Mouse (Mus musculus): ENCODE measurements around the gene Fam169b. TPM values are rescaled to one million over a fixed set of nuclear protein-coding genes. Genes with fewer than 3 reads are reported as not detected.

Gene Fam169b
- polyA plus RNA-seq, 1 experiment, result 114 TPM

DNA sequence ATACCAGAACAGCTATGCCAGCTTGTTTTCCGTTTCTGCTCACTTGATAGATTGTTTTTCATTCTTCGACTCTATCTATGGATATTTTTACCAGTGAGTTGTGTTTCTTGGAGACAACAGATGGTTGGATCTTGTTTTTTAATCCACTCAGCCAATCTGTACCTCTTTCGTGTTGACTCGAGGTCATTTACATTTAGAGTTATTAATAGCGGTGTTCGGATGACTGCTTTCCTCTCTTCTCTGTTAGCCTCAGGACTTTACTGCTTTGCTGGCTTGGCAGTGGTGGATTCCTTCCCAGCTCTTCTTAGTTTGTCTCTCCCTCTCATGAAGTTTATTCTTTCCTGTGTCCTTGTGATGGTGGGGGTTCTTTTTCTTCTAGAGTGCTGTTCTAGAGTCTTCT lies 59.2 kb downstream of the Fam169b start:
- H3K4me1 ChIP-seq (replicated peaks; ENCODE audit: control insufficient read depth, insufficient read depth, low read length), result peaks cover 14% of the 10 kb centered on the region
- TF ChIP-seq CTCF (IDR thresholded peaks at IDR 0.05; ENCODE audit: borderline replicate concordance, control insufficient read depth, extremely low read depth, insufficient read depth, low read length, poor library complexity) (no peak), POLR2A (IDR thresholded peaks at IDR 0.05; ENCODE audit: control insufficient read depth, extremely low read depth, insufficient read depth, low read length, poor library complexity) (no peak)
- peaks cover 43% of the 10 kb centered on the region for H3K36me3 ChIP-seq (ENCODE audit: control insufficient read depth, insufficient read depth, low read length)
- H3K27me3 ChIP-seq (ENCODE audit: control insufficient read depth, insufficient read depth, low read length), result no peaks in the 10 kb centered on the region
- no peak overlapping the region for H3K27ac ChIP-seq (ENCODE audit: control insufficient read depth, insufficient read depth, low read length)
- no peak for DNase-seq
- H3K4me3 ChIP-seq (ENCODE audit: control insufficient read depth, insufficient read depth, low read length), result no peak overlapping the region
- WGBS, result 95% methylated on average over 6 of the region's 6 CpGs

DNA sequence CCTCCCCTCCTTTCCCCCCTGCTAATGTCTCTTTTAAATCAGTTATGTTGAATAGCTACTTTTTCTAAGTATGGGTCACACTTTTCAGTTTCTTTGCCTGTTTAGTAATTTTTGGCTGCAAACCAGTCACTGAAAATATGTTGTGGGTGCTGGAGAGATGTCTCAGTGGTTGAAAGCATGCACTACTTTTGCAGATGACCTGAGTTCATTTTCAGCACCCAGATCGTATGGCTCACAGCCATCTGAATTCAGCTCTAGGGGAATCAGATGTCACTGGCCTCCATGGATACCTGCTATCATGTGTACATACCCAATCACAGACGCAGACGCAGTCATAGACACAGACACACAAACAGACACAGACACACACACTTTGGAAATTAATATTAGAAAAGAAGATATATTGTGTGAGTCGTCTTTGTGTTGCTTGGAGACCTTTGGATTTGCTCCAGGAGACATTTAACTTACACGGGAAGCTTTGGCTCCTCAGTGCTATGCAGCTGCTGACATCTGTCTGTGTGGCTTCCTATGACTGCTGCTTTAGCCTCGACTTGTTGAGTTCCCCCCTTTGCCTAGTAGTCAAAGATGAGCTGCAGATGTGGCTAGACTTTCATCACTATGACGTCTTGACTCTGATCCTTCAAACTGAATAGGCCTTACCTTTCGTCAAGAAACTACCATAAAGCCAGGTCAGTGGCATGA lies 63.6 kb downstream of the Fam169b start:
- DNase-seq, result no peak
- 85% methylated on average over 8 of the region's 8 CpGs for WGBS
- Histone ChIP-seq H3K4me3 (ENCODE audit: control insufficient read depth, insufficient read depth, low read length) (no peak overlapping the region), H3K27ac (ENCODE audit: control insufficient read depth, insufficient read depth, low read length) (no peak overlapping the region), H3K36me3 (ENCODE audit: control insufficient read depth, insufficient read depth, low read length) (peaks cover 45% of the 10 kb centered on the region), H3K4me1 (replicated peaks; ENCODE audit: control insufficient read depth, insufficient read depth, low read length) (no peaks in the 10 kb centered on the region), H3K27me3 (ENCODE audit: control insufficient read depth, insufficient read depth, low read length) (no peaks in the 10 kb centered on the region)
- no peak for TF ChIP-seq CTCF (IDR thresholded peaks at IDR 0.05; ENCODE audit: borderline replicate concordance, control insufficient read depth, extremely low read depth, insufficient read depth, low read length, poor library complexity)
- no peak for TF ChIP-seq POLR2A (IDR thresholded peaks at IDR 0.05; ENCODE audit: control insufficient read depth, extremely low read depth, insufficient read depth, low read length, poor library complexity)

DNA sequence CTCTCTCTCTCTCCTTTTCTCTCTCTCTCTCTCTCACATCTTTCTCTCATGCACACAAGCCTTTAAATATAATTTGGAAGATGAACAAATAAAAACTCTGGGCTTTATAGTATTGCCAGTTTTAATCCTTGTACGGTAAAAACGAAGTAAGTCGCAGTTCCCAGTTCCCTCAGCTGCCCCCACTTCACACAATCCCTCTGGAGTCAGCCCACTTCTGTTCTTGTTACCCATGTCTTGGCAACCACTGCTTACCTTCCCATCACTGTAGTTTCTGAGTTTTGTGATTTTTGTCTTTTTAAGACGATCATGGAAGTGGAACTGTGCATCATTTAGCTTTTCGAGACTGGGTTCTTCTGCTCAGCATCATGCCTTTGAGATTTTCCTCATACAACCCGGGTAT lies 65.0 kb downstream of the Fam169b start:
- no peak for TF ChIP-seq POLR2A (IDR thresholded peaks at IDR 0.05; ENCODE audit: control insufficient read depth, extremely low read depth, insufficient read depth, low read length, poor library complexity)
- TF ChIP-seq CTCF (IDR thresholded peaks at IDR 0.05; ENCODE audit: borderline replicate concordance, control insufficient read depth, extremely low read depth, insufficient read depth, low read length, poor library complexity), result no peak
- Histone ChIP-seq H3K27ac (ENCODE audit: control insufficient read depth, insufficient read depth, low read length) (no peak overlapping the region), H3K36me3 (ENCODE audit: control insufficient read depth, insufficient read depth, low read length) (peaks cover 53% of the 10 kb centered on the region), H3K4me3 (ENCODE audit: control insufficient read depth, insufficient read depth, low read length) (no peak overlapping the region), H3K4me1 (replicated peaks; ENCODE audit: control insufficient read depth, insufficient read depth, low read length) (no peaks in the 10 kb centered on the region), H3K27me3 (ENCODE audit: control insufficient read depth, insufficient read depth, low read length) (no peaks in the 10 kb centered on the region)
- no peak for DNase-seq
- WGBS, result 96% methylated on average over 6 of the region's 6 CpGs

DNA sequence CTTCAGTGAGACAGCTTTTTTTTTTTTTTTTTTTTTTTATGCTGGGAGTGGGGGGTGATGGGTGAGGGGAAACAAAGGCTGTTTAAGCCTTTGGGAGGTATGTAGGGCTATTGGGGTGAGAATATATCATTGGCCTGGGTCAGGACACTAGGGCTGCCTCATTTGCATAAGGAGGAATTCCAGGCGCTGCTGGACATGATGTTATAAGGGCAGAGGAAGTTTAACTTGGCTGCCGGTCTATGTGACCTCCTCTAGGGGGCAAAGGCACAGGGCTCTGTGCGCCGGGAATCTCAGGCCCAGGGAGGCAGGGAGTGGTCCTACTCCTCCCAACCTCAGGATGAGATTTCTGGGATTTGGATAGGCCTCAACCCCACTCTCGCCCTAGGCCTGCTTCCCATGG lies 70.9 kb downstream of the Fam169b start:
- H3K27ac ChIP-seq (ENCODE audit: control insufficient read depth, insufficient read depth, low read length), result no peak overlapping the region
- no peak for DNase-seq
- no peak overlapping the region for H3K4me3 ChIP-seq (ENCODE audit: control insufficient read depth, insufficient read depth, low read length)
- TF ChIP-seq CTCF (IDR thresholded peaks at IDR 0.05; ENCODE audit: borderline replicate concordance, control insufficient read depth, extremely low read depth, insufficient read depth, low read length, poor library complexity) (no peak), POLR2A (IDR thresholded peaks at IDR 0.05; ENCODE audit: control insufficient read depth, extremely low read depth, insufficient read depth, low read length, poor library complexity) (no peak)
- 92% methylated on average over 5 of the region's 5 CpGs for whole genome bisulfite sequencing
- no peaks in the 10 kb centered on the region for H3K4me1 ChIP-seq (replicated peaks; ENCODE audit: control insufficient read depth, insufficient read depth, low read length)
- H3K36me3 ChIP-seq (ENCODE audit: control insufficient read depth, insufficient read depth, low read length), result peaks cover 20% of the 10 kb centered on the region
- no peaks in the 10 kb centered on the region for H3K27me3 ChIP-seq (ENCODE audit: control insufficient read depth, insufficient read depth, low read length)

DNA sequence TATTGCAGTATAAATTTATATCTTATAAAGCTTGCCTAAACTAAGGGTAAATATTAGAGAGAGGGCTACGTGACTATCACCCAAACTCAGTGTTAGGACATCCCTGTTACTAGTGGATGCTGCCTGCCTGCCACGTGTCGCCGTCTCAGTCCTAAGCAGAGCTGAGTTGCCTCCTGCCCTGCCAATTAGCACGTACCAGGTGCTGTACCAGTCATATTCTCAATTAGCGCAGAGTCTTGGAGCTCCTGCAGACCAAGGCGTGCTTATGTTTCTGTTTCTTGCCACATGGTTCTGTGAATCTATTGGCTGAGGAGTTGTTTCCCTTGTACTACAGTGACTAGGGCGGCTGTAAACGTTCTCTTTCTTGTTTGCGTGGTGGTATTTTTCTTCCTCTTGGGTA lies 72.3 kb downstream of the Fam169b start:
- Histone ChIP-seq H3K27me3 (ENCODE audit: control insufficient read depth, insufficient read depth, low read length) (no peaks in the 10 kb centered on the region), H3K4me3 (ENCODE audit: control insufficient read depth, insufficient read depth, low read length) (no peak overlapping the region), H3K4me1 (replicated peaks; ENCODE audit: control insufficient read depth, insufficient read depth, low read length) (peaks cover 7% of the 10 kb centered on the region), H3K27ac (ENCODE audit: control insufficient read depth, insufficient read depth, low read length) (no peak overlapping the region), H3K36me3 (ENCODE audit: control insufficient read depth, insufficient read depth, low read length) (peaks cover 23% of the 10 kb centered on the region)
- no peak for TF ChIP-seq POLR2A (IDR thresholded peaks at IDR 0.05; ENCODE audit: control insufficient read depth, extremely low read depth, insufficient read depth, low read length, poor library complexity)
- no peak for TF ChIP-seq CTCF (IDR thresholded peaks at IDR 0.05; ENCODE audit: borderline replicate concordance, control insufficient read depth, extremely low read depth, insufficient read depth, low read length, poor library complexity)
- WGBS, result 94% methylated on average over 10 of the region's 10 CpGs
- DNase-seq, result no peak

DNA sequence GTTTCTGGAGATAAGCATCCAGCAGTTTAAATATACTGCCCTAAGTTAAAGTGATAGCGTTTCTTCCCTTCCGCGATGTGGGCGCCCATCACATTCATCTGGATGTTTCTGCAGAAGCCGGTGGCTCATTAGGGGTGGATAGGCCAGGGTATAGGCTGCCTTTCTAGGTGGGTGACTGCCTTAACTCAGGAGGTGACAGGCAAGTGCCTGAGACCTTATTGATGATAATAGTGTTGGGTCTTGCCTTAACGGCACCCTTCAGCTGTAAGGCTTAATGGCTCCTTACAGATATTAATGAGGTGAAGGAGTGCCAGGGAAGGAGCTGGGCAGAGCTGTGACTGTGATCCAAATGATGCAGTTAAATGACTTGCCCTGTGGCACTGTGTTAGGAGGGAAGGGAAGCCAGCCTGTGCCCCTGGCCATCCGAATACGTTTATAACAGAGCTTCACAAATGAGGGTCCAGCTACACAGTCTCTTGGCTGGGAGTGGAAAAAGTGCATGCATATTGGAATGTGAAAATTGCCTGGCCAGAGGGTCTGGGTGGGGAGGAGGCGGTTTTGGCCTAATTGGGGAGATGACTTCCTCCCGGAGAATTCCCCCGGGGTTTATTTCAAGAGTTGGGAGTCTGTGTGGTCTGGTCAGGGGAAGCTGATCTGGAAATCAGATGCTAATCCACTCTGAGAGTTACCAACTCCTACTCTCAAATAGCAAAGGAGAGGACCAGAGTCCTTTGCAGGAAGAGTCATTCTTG lies 81.9 kb downstream of the Fam169b start:
- H3K36me3 ChIP-seq (ENCODE audit: control insufficient read depth, insufficient read depth, low read length), result peaks cover 58% of the 10 kb centered on the region
- H3K4me3 ChIP-seq (ENCODE audit: control insufficient read depth, insufficient read depth, low read length), result no peak overlapping the region
- H3K27ac ChIP-seq (ENCODE audit: control insufficient read depth, insufficient read depth, low read length), result no peak overlapping the region
- no peaks in the 10 kb centered on the region for H3K27me3 ChIP-seq (ENCODE audit: control insufficient read depth, insufficient read depth, low read length)
- H3K4me1 ChIP-seq (replicated peaks; ENCODE audit: control insufficient read depth, insufficient read depth, low read length), result no peaks in the 10 kb centered on the region
- 92% methylated on average over 11 of the region's 11 CpGs for WGBS
- TF ChIP-seq CTCF (IDR thresholded peaks at IDR 0.05; ENCODE audit: borderline replicate concordance, control insufficient read depth, extremely low read depth, insufficient read depth, low read length, poor library complexity) (no peak), POLR2A (IDR thresholded peaks at IDR 0.05; ENCODE audit: control insufficient read depth, extremely low read depth, insufficient read depth, low read length, poor library complexity) (no peak)
- DNase-seq, result no peak

All from thymus, adult 2 months (tissue).